Mouse (Mus musculus) G1E-ER4 (cell line): Measurements from ENCODE around the gene Timm8a2. TPM values are rescaled to one million over a fixed set of nuclear protein-coding genes. Genes with fewer than 3 reads are reported as not detected.

ENCODE experiments used
- GATA1 ChIP-seq: IDR thresholded peaks from one replicate; pipeline ENCODE4 v1.8.0; 2012; ENCODE audit warnings: low read length, inconsistent platforms
- polyA plus RNA-seq: library from polyadenylated mRNA; stranded (reverse); fragments of >175 nt; gene quantifications from 2 replicates; pipeline ENCODE4 v1.2.3, GENCODE M21; 2012

Gene Timm8a2
- polyA plus RNA-seq, 1 experiment = not detected

GRCm38 (mm10) chr14:122000346-122001105 lies 33.9 kb upstream of the Timm8a2 start:
- no peak for TF ChIP-seq GATA1

GRCm38 (mm10) chr14:122002224-122002623 lies 32.2 kb upstream of the Timm8a2 start:
- TF ChIP-seq GATA1 = no peak

- no peak for TF ChIP-seq GATA1
Observed at GRCm38 (mm10) chr14:122003812-122004211, 30.7 kb upstream of the Timm8a2 start.

GRCm38 (mm10) chr14:122008261-122008660 lies 26.2 kb upstream of the Timm8a2 start:
- no peak for TF ChIP-seq GATA1

GRCm38 (mm10) chr14:122009502-122009901 lies 25.0 kb upstream of the Timm8a2 start:
- TF ChIP-seq GATA1 = no peak

GRCm38 (mm10) chr14:122010301-122010700 lies 24.2 kb upstream of the Timm8a2 start:
- no peak for TF ChIP-seq GATA1

- no peak for TF ChIP-seq GATA1
Observed at GRCm38 (mm10) chr14:122011768-122012167, 22.7 kb upstream of the Timm8a2 start.

GRCm38 (mm10) chr14:122012193-122012592 lies 22.3 kb upstream of the Timm8a2 start:
- TF ChIP-seq GATA1 = no peak

- TF ChIP-seq GATA1 = no peak
Observed at GRCm38 (mm10) chr14:122012814-122013213, 21.7 kb upstream of the Timm8a2 start.

GRCm38 (mm10) chr14:122013417-122013951 lies 21.0 kb upstream of the Timm8a2 start:
- no peak for TF ChIP-seq GATA1

GRCm38 (mm10) chr14:122017958-122018357 lies 16.5 kb upstream of the Timm8a2 start:
- no peak for TF ChIP-seq GATA1

GRCm38 (mm10) chr14:122019389-122019788 lies 15.1 kb upstream of the Timm8a2 start:
- TF ChIP-seq GATA1 = no peak

GRCm38 (mm10) chr14:122020567-122020966 lies 13.9 kb upstream of the Timm8a2 start:
- no peak for TF ChIP-seq GATA1

GRCm38 (mm10) chr14:122023054-122023453 lies 11.4 kb upstream of the Timm8a2 start:
- TF ChIP-seq GATA1 = no peak

GRCm38 (mm10) chr14:122023928-122024327 lies 10.5 kb upstream of the Timm8a2 start:
- peak; percentile 98 for TF ChIP-seq GATA1

GRCm38 (mm10) chr14:122028926-122029745 lies 5.3 kb upstream of the Timm8a2 start:
- TF ChIP-seq GATA1 = no peak
